Mouse (Mus musculus) hindbrain, embryonic 11.5 days (tissue): ENCODE measurements at regions not wholly inside any gene's neighbourhood (a gene's known extent, or its start where the extent isn't known, plus 50 kb on each side); places are given as distances from the start of the nearest gene placed in this dataset.

Experiments used
- ATAC-seq: fragments of 200-750 bp; cut with Nextera tagmentation; 2 replicates; pipeline ENCODE4 v1.8.0; 2017; ENCODE audit warnings: mild to moderate bottlenecking, moderate TSS enrichment, moderate library complexity; ENCODE audit not compliant: low FRiP score
- DNase-seq: peaks from one replicate; pipeline ENCODE4 v3.0.0-alpha.2; 2015; ENCODE audit warnings: low spot score
- H3K27ac ChIP-seq: fragments of 300-500 bp; sonication (generic); 2 replicates; pipeline ENCODE4 v1.5.1; 2014; ENCODE audit warnings: mild to moderate bottlenecking, low read depth, low read length
- H3K27me3 ChIP-seq: fragments of 300-500 bp; sonication (generic); 2 replicates; pipeline ENCODE4 v1.6.1; 2014; ENCODE audit warnings: mild to moderate bottlenecking, low read length, moderate library complexity, mixed read lengths; ENCODE audit not compliant: control insufficient read depth, insufficient read depth
- H3K36me3 ChIP-seq: fragments of 300-500 bp; sonication (generic); 2 replicates; pipeline ENCODE4 v1.6.1; 2014; ENCODE audit warnings: mild to moderate bottlenecking, low read length, moderate library complexity, mixed read lengths; ENCODE audit not compliant: control insufficient read depth, insufficient read depth
- H3K4me1 ChIP-seq: fragments of 300-500 bp; sonication (generic); replicated peaks from 2 replicates; pipeline ENCODE4 v1.6.1; 2014; ENCODE audit warnings: low read length, mixed read lengths; ENCODE audit not compliant: control insufficient read depth, insufficient read depth
- H3K4me2 ChIP-seq: fragments of 300-500 bp; sonication (generic); replicated peaks from 2 replicates; pipeline ENCODE4 v1.6.1; 2014; ENCODE audit warnings: mild to moderate bottlenecking, low read depth, low read length
- H3K4me3 ChIP-seq: fragments of 300-500 bp; sonication (generic); 2 replicates; pipeline ENCODE4 v1.5.1; 2014; ENCODE audit warnings: low read depth, low read length
- H3K9ac ChIP-seq: fragments of 300-500 bp; sonication (generic); 2 replicates; pipeline ENCODE4 v1.6.1; 2014; ENCODE audit warnings: low read depth, low read length
- H3K9me3 ChIP-seq: fragments of 300-500 bp; sonication (generic); 2 replicates; pipeline ENCODE4 v1.6.1; 2016; ENCODE audit warnings: low read length; ENCODE audit not compliant: control insufficient read depth
- WGBS: fragments of 180-500 bp; shearing (Covaris S2); extraction: QIAGEN DNeasy Blood & Tissue Kit; methylation state at CpG from one replicate; pipeline ENCODE4 v1.1.7; 2014; 5-methylcytosine and 5-hydroxymethylcytosine counted together

GRCm38 (mm10) chr15:87173096-87173495 lies 371.0 kb upstream of the Fam19a5 start:
- no peak for ATAC-seq
- no peak for DNase-seq
- no peak overlapping the region for H3K9ac ChIP-seq
- no peak overlapping the region for H3K27ac ChIP-seq
- WGBS = 100% methylated on average over 2 of the region's 2 CpGs
- no peaks in the 10 kb centered on the region for H3K4me1 ChIP-seq
- H3K4me2 ChIP-seq = no peak overlapping the region
- no peaks in the 10 kb centered on the region for H3K9me3 ChIP-seq
- no peaks in the 10 kb centered on the region for H3K36me3 ChIP-seq
- H3K27me3 ChIP-seq = no peaks in the 10 kb centered on the region
- no peak overlapping the region for H3K4me3 ChIP-seq

- no peak overlapping the region for H3K27ac ChIP-seq
- H3K4me2 ChIP-seq = no peak overlapping the region
- H3K9me3 ChIP-seq = no peaks in the 10 kb centered on the region
- no peaks in the 10 kb centered on the region for H3K27me3 ChIP-seq
- 78% methylated on average over 7 of the region's 7 CpGs for WGBS
- DNase-seq = no peak
- no peaks in the 10 kb centered on the region for H3K4me1 ChIP-seq
- H3K36me3 ChIP-seq = no peaks in the 10 kb centered on the region
- no peak for ATAC-seq
- no peak overlapping the region for H3K9ac ChIP-seq
- H3K4me3 ChIP-seq = no peak overlapping the region
Measured at GRCm38 (mm10) chr15:87178646-87179045, 365.5 kb upstream of the Fam19a5 start.

- H3K27ac ChIP-seq = no peak overlapping the region
- H3K9ac ChIP-seq = no peak overlapping the region
- no peaks in the 10 kb centered on the region for H3K27me3 ChIP-seq
- ATAC-seq (no peak), DNase-seq (no peak)
- no peak overlapping the region for H3K4me2 ChIP-seq
- no peaks in the 10 kb centered on the region for H3K9me3 ChIP-seq
- WGBS = 54% methylated on average over 1 of the region's 1 CpGs
- no peaks in the 10 kb centered on the region for H3K4me1 ChIP-seq
- H3K36me3 ChIP-seq = no peaks in the 10 kb centered on the region
- H3K4me3 ChIP-seq = no peak overlapping the region
Measured at GRCm38 (mm10) chr15:87180836-87181235, 363.3 kb upstream of the Fam19a5 start.

GRCm38 (mm10) chr15:87184248-87184647 lies 359.9 kb upstream of the Fam19a5 start:
- H3K27me3 ChIP-seq = no peaks in the 10 kb centered on the region
- no peak overlapping the region for H3K27ac ChIP-seq
- ATAC-seq (no peak), DNase-seq (no peak)
- no peak overlapping the region for H3K4me3 ChIP-seq
- H3K4me2 ChIP-seq = no peak overlapping the region
- H3K9me3 ChIP-seq = no peaks in the 10 kb centered on the region
- H3K36me3 ChIP-seq = no peaks in the 10 kb centered on the region
- no peaks in the 10 kb centered on the region for H3K4me1 ChIP-seq
- WGBS = 65% methylated on average over 7 of the region's 7 CpGs
- H3K9ac ChIP-seq = no peak overlapping the region

DNA sequence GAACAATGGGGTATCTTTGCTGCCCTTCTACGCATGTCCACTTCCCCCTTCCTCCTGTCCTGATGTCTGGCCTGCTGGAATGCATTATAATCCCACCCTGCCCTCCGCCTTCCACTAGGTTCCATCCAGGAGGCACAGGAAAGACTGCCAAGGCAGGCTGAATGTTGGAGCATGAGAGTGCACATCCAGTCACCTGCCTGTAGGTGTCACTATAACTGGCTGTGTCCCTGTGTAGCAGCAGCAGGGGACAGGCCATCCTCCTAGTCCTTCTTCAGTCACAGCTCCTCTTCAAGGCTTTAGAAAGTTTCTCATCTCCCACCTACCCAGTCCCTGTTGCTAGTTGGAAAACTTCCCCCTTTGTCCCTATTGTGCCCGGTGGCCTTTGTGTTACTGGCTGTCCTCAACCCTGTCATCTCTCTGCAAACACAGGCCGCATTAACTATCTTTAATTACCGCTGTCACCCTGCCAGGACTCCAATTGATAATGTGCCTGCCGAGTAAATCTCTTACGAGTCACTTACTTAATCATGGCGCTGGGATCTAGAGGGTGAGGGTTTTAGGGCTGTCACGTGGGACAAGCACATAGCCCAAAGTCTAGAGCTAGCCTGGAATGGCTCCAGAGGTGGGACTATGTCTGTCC lies 355.2 kb upstream of the Fam19a5 start:
- Histone ChIP-seq H3K9ac (no peak overlapping the region), H3K4me3 (no peak overlapping the region), H3K9me3 (no peaks in the 10 kb centered on the region), H3K4me2 (no peak overlapping the region), H3K27ac (no peak overlapping the region), H3K4me1 (no peaks in the 10 kb centered on the region), H3K36me3 (no peaks in the 10 kb centered on the region), H3K27me3 (no peaks in the 10 kb centered on the region)
- 73% methylated on average over 9 of the region's 9 CpGs for WGBS
- ATAC-seq (no peak), DNase-seq (peak; percentile 21)

- Histone ChIP-seq H3K27me3 (no peaks in the 10 kb centered on the region), H3K9ac (no peak overlapping the region), H3K4me3 (no peak overlapping the region), H3K27ac (no peak overlapping the region), H3K4me2 (no peak overlapping the region), H3K9me3 (no peaks in the 10 kb centered on the region), H3K36me3 (no peaks in the 10 kb centered on the region), H3K4me1 (peaks cover 7% of the 10 kb centered on the region)
- no peak for ATAC-seq
- DNase-seq = no peak
- 72% methylated on average over 4 of the region's 4 CpGs for WGBS
Measured at GRCm38 (mm10) chr15:87191901-87192300, 352.2 kb upstream of the Fam19a5 start.

GRCm38 (mm10) chr15:87196306-87196893 lies 347.7 kb upstream of the Fam19a5 start:
- H3K27ac ChIP-seq = no peak overlapping the region
- WGBS = 32% methylated on average over 6 of the region's 6 CpGs
- DNase-seq = peak; percentile 18

GRCm38 (mm10) chr15:87199641-87200040 lies 344.5 kb upstream of the Fam19a5 start:
- Histone ChIP-seq H3K4me2 (no peak overlapping the region), H3K9ac (no peak overlapping the region), H3K4me1 (peaks cover 12% of the 10 kb centered on the region), H3K9me3 (no peaks in the 10 kb centered on the region), H3K4me3 (no peak overlapping the region), H3K27ac (no peak overlapping the region), H3K36me3 (no peaks in the 10 kb centered on the region), H3K27me3 (no peaks in the 10 kb centered on the region)
- DNase-seq (no peak), ATAC-seq (no peak)
- WGBS = 93% methylated on average over 8 of the region's 8 CpGs

More at GRCm38 (mm10) chr15:87196306-87196893, 347.7 kb upstream of the Fam19a5 start:
- no peaks in the 10 kb centered on the region for H3K9me3 ChIP-seq
- peaks cover 12% of the 10 kb centered on the region for H3K4me1 ChIP-seq
- H3K4me2 ChIP-seq = no peak overlapping the region
- no peaks in the 10 kb centered on the region for H3K27me3 ChIP-seq
- no peak overlapping the region for H3K4me3 ChIP-seq
- no peaks in the 10 kb centered on the region for H3K36me3 ChIP-seq
- H3K9ac ChIP-seq = no peak overlapping the region
- 0 out of 2 replicates have a peak, but pooled peaks have one; percentile 38 for ATAC-seq
